Mouse (Mus musculus): ENCODE results near the gene Adamts4.

Gene Adamts4

DNA sequence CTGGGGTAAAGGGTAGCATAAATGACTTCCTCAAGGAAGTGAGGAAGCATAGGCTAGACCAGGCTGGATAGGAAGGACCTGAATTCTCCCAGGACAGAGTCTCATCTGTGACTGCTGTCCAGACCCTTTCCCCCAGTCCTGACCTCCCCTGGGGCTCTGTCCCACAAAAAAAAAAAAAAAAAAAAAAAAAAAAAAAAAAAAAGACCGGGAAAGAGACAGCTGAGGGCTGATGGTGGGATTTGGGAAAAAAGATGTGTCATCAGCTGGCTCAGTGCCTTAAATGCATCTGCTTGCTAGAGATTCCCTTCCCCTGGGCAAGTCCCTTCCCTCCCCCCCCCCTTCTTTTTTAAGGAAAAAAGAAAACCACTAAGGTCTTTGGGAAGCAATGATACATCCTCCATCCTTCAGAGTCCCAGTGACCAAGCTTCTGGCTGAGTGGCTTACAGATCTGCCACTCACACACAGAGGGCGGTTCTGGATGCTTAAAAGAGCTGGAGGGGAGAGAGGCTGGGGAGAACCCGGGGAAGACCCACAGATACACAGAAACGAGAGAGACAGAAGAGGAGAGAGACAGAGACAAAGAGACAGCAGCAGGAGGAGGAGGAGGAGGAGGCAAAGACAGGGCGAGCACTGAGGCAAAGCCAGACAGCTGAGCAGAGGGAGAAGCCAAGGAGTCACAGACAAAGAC, at the start of gene Adamts4:
Gene Adamts4, plus strand, starts transcription at position 509 of the 688 bp plus-strand sequence.
- DNase-seq (ENCODE audit: low read depth, low spot score): peak; percentile 30

DNA sequence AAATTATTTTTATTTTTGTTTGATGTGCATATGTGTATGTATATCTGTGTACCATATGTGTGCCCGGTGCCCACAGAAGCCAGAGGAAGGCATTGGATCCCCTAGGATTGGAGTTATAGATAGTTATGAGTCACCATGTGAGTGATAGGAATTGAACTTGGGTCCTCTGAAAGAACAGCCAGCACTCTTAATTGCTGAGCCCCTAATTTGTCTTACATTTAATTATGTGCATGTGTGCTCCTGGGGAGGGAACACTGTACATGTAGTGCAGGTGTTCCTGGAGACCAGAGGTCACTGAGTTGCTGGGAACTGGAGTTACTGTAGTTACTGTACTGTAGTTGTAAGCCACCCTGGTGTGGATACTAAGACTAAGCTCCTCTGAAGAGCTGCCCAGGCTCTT, 49.5 kb upstream of the Adamts4 start:
- no peak for DNase-seq (ENCODE audit: low read depth, low spot score)

DNA sequence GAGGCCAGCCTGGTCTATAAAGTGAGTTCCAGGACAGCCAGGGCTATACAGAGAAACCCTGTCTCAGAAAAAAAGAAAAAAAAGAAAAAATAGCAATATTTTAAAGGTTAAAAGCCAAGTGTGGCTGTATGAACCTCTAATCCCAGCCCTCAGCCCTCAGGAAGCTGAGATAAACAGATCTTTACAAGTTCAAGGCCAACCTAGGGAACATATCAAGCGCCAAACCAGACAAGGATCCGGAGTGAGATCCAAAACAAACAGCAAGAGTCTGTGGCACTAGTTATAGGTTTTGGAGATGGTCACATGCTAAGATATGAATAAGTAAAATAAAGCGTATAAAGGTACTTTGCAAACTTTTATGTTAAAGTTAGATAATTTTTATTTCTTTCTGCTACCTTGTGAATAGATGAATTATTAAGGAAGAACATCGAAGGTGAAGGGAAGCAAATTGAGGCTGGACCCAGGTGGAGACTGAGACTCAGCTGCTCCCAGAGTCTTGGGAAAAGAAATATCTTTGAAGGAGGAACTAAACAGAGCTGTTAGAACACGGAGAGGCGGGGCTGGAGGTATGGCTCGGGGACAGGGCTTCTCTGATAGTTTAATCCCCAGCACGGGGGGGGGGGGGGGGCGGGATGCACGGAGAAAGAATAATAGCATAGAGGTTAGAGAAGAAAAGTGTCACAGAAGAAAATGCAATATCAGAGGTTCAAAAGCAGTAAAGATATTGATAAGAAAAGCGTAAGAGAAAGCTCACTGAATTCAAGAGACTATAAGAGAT, 46.6 kb upstream of the Adamts4 start:
- no peak for DNase-seq (ENCODE audit: low read depth, low spot score)

DNA sequence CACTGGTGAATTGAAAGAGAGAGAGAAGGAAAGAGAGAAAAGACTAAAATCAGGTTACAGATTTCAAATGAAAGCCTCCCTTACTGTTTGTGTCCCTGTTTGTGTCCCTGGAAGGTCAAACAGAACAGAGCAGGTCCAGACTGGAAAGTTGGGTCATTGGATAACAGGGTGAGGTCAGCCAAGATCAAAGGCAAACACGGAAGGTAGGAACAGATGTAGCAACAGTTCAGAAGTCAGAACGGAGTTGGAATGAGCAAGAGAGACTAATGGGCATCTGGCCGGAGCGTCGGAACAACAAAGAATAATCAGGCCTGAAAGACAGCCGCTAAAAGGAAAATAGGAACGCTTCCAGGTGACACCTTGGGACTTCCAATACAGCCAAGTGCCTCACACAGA, 46.0 kb upstream of the Adamts4 start:
- no peak for DNase-seq (ENCODE audit: low read depth, low spot score)

DNA sequence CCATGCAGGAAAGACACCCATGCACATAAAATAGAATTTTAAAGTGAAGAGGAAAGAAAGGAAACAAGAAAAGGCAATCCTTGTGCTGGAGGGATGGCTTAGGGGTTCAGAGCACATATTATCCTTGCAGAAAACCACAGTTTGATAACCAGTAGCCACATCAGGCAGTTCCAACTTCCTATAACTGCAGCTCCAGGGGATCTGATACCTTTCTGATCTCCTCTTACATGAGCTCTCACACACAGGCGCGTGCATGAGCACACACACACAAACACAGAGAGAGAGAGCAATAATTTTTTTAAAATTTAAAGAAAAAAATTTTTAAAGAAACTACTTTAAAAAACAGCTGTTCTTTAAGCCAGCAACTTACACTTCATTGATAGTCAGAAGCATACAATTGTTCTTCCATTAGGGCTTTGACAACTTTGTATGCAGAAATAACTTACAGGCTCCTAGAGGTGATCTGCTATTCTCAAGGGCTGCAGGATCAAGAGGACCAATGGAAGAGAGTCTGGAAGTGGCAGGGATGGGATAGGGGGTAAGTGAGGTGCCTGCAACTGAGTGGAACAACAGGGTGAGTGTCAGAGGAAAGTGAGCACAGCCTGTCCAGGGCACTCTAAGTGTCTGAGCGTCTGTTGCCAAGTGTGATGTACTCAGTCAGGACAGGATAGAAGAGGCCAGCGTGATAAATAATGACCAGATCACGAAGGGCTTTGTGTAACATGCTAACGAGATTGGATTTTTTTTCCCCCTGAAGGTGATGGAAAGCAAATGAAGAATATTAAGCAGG, 44.3 kb upstream of the Adamts4 start:
- no peak for DNase-seq (ENCODE audit: low read depth, low spot score)

DNA sequence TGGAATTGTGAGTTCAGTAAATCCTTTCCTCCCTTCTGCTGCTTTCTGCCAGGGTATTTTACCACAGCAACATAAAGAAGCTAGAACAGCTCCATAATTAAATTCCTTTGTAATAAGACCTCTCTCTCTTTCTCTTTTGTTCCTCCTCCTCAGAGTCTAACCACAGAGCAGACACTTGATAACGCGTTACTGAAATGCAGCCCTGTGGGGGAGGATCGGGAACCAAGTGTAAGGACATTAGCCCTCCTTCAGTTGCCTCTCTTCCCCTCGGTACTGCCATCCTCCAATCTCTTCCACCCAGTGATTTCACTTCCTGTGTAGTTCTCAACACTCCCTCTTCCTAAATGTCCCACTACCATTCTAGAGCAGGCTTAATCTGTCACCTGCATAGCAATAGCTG, 40.8 kb upstream of the Adamts4 start:
- no peak for DNase-seq (ENCODE audit: low read depth, low spot score)

DNA sequence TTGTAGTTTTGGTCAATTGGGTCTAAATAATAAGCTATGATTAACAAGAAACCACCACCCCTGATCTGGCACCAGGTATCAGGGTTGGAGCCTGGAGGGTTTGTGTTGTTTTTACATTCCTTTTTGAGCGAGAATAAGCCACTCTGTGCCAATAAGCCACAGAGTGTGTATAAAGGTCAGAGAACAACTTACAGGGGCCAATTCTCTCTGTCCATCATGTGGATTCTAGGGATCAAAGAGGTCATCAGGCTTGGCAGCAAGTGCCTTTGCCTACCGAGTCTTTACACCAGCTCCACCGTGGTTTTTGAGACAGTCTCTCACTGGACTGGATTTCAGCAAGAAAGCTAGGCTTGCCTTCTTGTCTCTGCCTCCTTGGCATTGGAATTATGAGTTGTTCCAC, 37.4 kb upstream of the Adamts4 start:
- no peak for DNase-seq (ENCODE audit: low read depth, low spot score)

DNA sequence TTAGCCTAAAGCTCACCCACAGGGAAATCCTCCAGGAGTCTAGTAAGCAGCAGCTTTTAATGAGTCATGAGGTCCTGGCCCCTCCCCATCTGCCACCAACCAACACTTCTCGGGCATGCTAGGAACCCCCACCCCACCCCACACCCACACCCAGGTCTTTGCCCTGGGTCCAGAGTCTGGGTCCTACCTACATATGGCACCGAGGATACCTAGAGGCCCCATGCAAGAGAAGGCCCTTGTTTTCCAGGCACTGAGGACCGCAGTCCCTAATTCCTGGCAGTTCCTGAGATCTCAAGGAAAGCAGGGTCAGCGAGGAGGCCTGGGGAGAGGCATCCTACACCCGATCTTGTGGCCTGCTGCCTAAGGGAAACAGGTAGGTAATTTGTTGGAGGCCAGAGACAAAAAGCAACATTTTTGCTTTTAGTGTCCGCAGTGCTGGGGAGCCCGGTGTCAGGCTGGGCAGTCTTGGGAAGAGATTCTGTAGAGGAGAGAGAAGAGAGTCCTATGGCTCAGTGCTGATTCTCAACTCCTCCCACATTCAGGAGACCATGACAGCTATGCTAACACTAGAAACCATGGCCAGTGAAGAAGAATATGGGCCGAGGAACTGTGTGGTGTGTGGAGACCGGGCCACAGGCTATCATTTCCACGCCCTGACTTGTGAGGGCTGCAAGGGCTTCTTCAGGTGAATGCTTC, 36.3 kb upstream of the Adamts4 start, which contains the start of gene Nr1i3:
Gene Nr1i3, plus strand, starts transcription at position 170 of the 696 bp plus-strand sequence.
- DNase-seq (ENCODE audit: low read depth, low spot score): no peak

DNA sequence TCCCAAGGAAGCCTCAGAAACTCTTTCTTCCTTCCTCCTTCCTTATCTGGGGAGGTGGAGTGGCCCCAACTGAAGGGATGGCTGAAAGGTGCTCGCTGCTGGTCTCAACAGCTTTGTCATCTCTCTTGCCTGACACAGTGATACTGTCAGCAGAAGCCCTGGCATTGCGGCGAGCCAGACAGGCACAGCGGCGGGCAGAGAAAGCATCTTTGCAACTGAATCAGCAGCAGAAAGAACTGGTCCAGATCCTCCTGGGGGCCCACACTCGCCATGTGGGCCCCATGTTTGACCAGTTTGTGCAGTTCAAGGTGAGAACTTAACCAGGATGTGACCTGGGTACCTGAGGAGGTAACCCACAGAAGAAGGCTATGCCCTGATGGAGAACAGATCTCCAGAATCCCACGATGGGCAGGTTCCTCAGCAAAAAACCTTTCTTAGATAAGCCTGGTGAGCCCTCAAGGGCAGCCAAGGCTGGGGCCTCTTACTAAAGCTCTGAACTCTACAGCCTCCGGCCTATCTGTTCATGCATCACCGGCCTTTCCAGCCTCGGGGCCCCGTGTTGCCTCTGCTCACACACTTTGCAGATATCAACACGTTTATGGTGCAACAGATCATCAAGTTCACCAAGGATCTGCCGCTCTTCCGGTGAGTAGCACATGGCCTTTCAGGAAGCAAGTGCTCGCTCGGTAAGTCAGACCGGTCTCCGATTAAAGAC, 33.8 kb upstream of the Adamts4 start:
- DNase-seq (ENCODE audit: low read depth, low spot score): no peak

DNA sequence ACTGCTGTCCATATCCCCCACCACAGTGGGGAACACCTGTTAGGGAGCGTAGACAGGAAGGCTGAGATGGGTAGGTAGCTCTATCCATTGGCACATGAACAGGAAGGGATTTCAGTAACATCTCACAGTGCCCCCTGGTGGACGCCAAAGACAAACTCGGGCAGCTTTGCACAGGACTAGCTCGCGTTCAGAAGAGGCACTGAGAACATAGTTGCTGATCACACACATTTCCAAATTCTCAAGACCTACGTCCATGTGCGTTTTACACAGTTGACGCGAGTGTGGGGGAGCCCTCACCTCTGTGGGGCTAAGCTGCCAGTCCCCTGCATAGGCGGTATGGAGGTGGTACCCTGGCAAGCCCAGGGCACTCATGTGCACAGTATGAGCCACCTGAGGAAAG, 29.4 kb upstream of the Adamts4 start:
- peak; percentile 95 for DNase-seq (ENCODE audit: low read depth, low spot score)

DNA sequence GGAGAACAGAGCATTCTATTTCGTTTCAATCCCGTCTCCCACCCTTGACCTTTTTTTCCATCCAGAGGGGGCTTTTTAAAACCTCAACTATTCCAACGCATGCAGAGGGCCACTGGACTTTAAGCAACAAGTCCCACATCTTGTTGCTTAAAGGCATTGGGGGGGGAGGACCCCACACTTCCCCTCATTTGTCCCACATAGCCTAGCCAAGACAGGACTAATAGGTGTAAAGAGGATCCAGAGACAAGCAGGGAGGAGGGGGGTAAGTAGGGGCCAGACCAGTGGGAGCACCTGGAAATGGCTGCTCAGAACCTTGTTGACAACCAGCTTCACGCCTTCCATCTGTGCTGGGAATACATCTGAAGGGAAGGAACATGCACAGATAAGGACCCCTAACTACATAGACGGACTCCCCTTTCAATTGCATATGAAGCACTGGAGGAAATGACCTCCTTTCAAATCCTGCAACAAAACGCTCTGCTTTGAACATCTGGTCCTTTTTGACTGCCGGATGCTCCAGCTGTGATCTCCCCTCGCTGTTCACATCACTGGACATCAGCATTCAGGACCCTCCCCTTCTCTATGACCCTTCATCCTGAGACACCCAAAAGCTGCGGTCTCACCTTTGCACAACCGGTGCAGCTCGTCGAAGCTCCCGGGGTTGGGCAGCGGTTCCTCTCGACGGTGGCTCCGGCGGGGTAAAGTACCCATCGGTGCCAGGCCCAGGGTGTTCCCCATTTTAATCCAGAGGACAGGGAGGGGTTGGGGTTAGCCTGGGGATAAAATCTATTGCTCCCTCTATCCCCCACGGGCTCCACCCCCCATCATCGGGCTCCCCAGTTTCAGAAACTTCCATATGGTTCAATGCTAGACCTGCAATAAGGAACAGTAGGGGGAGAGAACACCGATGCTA, 28.7 kb upstream of the Adamts4 start:
- DNase-seq (ENCODE audit: low read depth, low spot score): peak; percentile 72

DNA sequence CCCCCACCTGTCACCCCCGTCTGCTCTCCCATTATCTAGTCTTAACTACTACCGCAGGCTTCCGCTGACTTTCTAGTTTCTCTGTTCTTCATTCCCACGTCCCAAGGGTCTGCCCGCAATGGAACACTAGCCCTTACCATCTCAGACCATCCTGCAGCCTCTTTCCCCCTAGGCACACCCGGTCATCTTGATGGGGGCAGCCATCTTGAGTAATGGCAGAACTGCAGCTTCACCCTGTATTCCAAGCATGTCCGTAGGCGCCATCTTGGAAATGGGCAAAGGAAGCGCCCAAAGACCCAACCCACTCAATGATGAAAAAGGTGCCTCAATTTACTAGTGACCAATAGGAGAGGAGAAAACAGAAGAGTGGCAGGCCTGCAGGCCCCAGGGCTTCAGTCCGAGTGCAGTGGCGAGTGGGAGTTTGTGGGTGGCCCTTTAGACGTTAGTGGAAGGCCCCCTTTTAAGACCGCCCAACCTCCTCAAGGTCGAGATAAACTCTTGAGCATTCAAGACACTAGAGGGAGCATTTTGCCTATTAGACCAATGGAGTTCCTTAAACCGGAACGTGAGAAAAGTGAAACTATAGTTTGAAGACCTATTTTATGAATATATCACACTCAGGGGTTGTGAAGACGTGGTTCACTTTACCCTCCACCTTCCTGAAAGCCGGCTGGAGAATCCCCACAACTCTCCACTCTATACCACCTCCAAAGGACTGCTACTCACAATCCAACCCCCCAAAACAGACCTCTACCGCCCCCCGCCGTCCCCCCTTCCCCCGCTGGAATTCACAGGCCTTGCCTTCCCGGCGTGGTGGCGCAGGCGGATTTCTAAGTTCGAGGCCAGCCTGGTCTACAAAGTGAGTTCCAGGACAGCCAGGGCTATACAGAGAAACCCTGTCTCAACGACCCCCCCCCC, 27.7 kb upstream of the Adamts4 start, which contains the start of gene Tomm40l:
Gene Tomm40l, minus strand, starts transcription at position 277 of the 918 bp plus-strand sequence.
- DNase-seq (ENCODE audit: low read depth, low spot score): peak; percentile 100

DNA sequence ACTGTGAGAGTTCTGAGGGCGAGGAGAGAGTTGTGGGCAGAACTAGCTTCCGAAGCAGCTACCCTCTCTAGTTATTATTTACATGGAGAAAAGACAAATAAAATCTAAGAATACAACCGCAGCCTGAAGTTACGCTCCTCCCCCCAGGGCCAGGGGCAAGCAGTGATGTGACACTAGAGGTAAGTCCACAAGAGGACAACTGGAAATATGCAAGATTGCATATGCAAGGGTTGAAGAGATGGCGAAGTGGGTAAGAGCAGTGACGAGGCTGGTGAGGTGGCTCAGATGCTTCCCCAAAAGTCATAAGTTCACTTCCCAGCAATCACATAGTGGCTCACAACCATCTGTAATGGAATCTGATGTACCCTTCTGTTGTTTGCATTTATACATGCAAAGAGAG, 27.1 kb upstream of the Adamts4 start:
- no peak for DNase-seq (ENCODE audit: low read depth, low spot score)

DNA sequence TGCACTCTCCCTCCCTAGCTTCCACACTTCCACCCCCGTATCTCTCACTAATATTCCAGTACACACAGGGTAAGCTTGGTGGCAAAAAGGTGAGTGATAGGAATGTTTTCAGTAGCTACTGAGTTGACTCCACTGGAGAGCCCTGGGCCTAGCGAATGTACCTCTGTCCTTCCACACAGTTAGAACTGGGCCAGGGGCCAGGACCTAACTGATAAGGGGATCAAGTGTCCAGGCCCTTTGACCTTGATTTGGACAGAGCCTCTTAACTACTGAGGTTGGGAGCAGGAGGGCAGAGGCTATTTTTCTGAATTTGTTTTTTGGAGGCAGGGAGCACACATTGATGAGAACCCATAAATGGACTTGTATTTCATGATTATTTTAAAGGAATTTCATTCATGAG, 26.4 kb upstream of the Adamts4 start:
- no peak for DNase-seq (ENCODE audit: low read depth, low spot score)

DNA sequence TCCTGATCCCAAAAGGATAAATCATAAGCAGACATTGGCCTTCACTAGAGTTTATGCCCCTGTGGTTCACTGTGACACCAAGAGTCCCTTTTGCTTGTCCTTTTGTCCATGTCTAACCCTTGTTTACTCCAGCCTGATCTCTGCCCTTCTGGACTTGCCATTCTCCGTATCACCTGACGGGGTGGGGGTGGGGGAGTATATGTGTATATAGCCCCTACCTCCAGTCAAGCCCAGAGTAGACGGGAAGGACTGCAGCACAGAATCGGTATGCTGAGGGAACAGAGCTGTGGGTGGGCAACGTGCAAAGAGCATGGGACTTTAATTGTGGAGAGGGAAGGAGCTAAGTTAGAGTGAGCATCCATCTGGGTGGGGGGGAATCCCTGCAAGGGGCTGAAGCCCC, 25.4 kb upstream of the Adamts4 start, which contains the start of gene Apoa2:
Gene Apoa2, plus strand, starts transcription at position 198 of the 400 bp plus-strand sequence.
- no peak for DNase-seq (ENCODE audit: low read depth, low spot score)

DNA sequence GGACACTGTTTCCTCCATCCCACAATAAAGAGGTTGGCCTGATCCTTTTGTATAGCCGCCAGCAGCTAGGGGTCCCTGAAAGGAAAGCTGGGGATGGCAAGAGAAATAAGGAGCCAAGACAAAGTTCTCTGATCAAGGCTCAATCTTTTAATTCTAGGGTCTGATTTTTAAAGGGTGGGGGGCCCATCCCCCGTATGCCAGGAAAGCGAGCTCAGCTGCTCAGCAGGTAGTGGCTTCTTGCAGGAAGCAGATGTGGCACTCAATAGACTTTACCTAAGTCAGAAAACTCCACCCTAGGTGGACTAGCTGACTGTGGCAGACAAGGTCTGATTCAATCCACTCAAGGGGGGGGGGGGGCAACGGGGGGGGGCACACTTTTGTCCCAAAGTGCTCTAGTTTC, 23.4 kb upstream of the Adamts4 start:
- DNase-seq (ENCODE audit: low read depth, low spot score): no peak

DNA sequence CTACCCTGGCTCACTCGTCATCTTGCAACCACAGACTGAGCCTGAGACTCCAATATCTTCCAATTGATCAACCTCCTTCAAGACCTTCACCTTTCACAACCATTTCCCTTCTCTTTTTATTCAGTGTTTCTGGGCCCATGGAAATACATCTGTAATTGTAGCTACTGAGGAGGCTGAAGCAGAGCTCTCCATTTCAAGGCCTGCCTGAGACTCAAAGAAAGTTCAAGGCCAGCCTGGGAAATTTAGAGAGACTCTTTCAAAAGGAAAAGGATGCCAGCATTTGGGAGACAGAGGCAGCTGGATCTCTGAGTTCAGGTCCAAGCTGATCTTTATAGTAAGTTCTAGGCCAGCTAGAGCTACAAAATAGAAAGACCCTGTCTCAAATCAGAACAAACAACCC, 22.3 kb upstream of the Adamts4 start:
- DNase-seq (ENCODE audit: low read depth, low spot score): no peak

DNA sequence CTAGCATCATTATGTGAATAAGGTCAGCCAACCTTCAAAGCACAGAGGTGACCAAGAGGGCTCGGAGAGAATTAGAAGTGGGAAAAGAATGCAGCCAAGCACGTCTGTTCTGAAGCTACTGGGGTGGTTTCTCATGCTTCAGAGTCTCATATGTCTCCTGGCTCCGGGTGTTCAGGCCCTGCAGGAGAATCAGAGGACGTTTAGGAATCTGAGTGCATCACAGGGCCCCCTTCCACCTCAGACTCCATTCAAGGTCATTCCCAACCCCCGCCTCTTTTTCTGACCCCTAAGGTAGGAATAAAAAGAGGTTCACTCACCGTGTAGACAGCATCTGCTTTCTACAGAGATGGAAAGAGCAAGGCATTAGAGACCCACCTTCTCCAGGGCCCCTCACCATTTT, 20.5 kb upstream of the Adamts4 start:
- DNase-seq (ENCODE audit: low read depth, low spot score): no peak

DNA sequence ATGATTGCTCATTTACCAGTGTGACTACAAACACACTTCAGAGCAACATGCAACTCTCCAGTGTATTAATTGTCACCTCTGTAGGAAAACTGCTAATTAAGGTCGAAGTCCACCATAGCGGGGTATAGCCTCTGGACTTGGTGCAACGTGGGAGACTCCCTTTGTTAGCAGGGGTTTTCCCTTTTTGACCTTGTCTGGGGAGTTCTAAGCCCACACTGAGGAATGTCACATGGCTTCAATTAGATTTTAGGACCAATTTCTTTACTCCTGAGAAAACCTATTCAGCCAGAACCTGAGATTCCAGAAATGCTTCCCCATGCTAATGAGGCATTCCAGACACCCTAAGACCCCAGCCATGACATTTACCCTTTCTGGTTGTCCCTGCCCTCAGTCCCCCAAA, 20.0 kb upstream of the Adamts4 start:
- DNase-seq (ENCODE audit: low read depth, low spot score): no peak

Data from ES-CJ7 (cell line).